In genomic region chr2:76676401-76677226, GRCm38 (mm10) we compare ENCODE assay signal across 8 mouse cellular contexts. TPM values are rescaled to one million over a fixed set of nuclear protein-coding genes. Genes with fewer than 3 reads are reported as not detected.
DNase-seq lines count a peak whose midpoint lies in the region; TF ChIP-seq lines count a peak whose summit lies in the region.

No protein-coding gene starts in this region.

- peaks cover 9% of the 10 kb centered on the region for H3K4me1 ChIP-seq in brown adipose tissue, adult 24 weeks (ENCODE audit: control insufficient read depth, insufficient read depth, insufficient read length, low read length)
- peaks cover 35% of the 10 kb centered on the region for H3K4me1 ChIP-seq in limb, embryonic 10.5 days
- H3K4me1 ChIP-seq in olfactory bulb, adult 2 months (ENCODE audit: control insufficient read depth, insufficient read depth, low read length): no peaks in the 10 kb centered on the region; the same call in 1 of the 2 replicates

- no peak for TF ChIP-seq POLR2A in olfactory bulb, adult 2 months (IDR thresholded peaks at IDR 0.05; ENCODE audit: insufficient read depth, low read depth, low read length)

- WGBS in limb, embryonic 10.5 days: 66% methylated on average over 13 of the region's 13 CpGs
- whole genome bisulfite sequencing in olfactory bulb, adult 2 months: 27% methylated on average over 13 of the region's 13 CpGs

- peak overlapping the region; percentile 84 for H3K4me3 ChIP-seq in left cerebral cortex, adult 2 months
- H3K4me3 ChIP-seq in brown adipose tissue, adult 24 weeks (ENCODE audit: insufficient read depth, low read depth, low read length): peak overlapping the region; percentile 42
- peak overlapping the region; percentile 88 for H3K4me3 ChIP-seq in limb, embryonic 10.5 days
- H3K4me3 ChIP-seq in olfactory bulb, adult 2 months (ENCODE audit: insufficient read depth, low read depth, low read length): peak overlapping the region; percentile 22

- no peak for DNase-seq in left cerebral cortex, adult 2 months (ENCODE audit: extremely low spot score in 1 of 2, low spot score in 2 of 2)
- no peak for DNase-seq in left cerebral cortex, adult 11 months (ENCODE audit: low spot score)
- no peak for DNase-seq in limb, embryonic 10.5 days (ENCODE audit: low spot score)
- DNase-seq in ovary, postnatal 36 days (ENCODE audit: low spot score): no peak
- no peak for DNase-seq in cerebellum, postnatal 4 days (ENCODE audit: low spot score in 2 of 2)
- no peak for DNase-seq in gastrocnemius, postnatal 10 days

- H3K9me3 ChIP-seq in limb, embryonic 10.5 days (replicated peaks): no peaks in the 10 kb centered on the region

- intact Hi-C loops in left cerebral cortex, adult 2 months (cut with DNase I): no loop called here

- H3K36me3 ChIP-seq in limb, embryonic 10.5 days: peaks cover 35% of the 10 kb centered on the region

- no peaks in the 10 kb centered on the region for H3K27me3 ChIP-seq in limb, embryonic 10.5 days (ENCODE audit: low read depth, poor library complexity, severe bottlenecking)

- no peak overlapping the region for H3K27ac ChIP-seq in left cerebral cortex, adult 2 months
- H3K27ac ChIP-seq in brown adipose tissue, adult 24 weeks (replicated peaks; ENCODE audit: low read depth, low read length): no peak overlapping the region
- peak overlapping the region; percentile 91; the same call in 1 of the 2 replicates for H3K27ac ChIP-seq in limb, embryonic 10.5 days
- no peak overlapping the region for H3K27ac ChIP-seq in olfactory bulb, adult 2 months (ENCODE audit: insufficient read depth, low read depth, low read length)

- TF ChIP-seq CTCF in left cerebral cortex, adult 2 months (IDR thresholded peaks at IDR 0.05): no peak
- no peak for TF ChIP-seq CTCF in olfactory bulb, adult 2 months (IDR thresholded peaks at IDR 0.05; ENCODE audit: insufficient read depth, low read depth, low read length)

RNA-seq across cellular contexts. Expression of gene Plekha3, which starts 1.5 kb away (rescaled TPM):
- 10 to 100 TPM; 40.5 to 41.4 TPM for total RNA-seq in left cerebral cortex, adult 2 months (2021)
- polyA plus RNA-seq in brown adipose tissue, adult 24 weeks (2012; ENCODE audit: insufficient read depth, insufficient read length, missing spikeins): 20.2 and 24.4 TPM in 2 replicates
- polyA plus RNA-seq in limb, embryonic 10.5 days (2016; fragmentation: Nextera tagmentation; extraction: Ambion mirVana): 12.4 and 12.6 TPM in 2 replicates
- not detected in 2 replicates for polyA plus RNA-seq in olfactory bulb, adult 2 months (2012; ENCODE audit: insufficient read depth, insufficient read length, low replicate concordance, missing spikeins)
- total RNA-seq in gastrocnemius, postnatal 10 days (2021): 1 to 10 TPM; 7.2 to 8.4 TPM

RNA-seq across cellular contexts. Expression of gene Fkbp7, which starts 3.7 kb away (rescaled TPM):
- 1 to 10 TPM; 4.9 to 7.1 TPM for total RNA-seq in left cerebral cortex, adult 2 months (2021)
- 69.7 and 69.9 TPM in 2 replicates for polyA plus RNA-seq in brown adipose tissue, adult 24 weeks (2012; ENCODE audit: insufficient read depth, insufficient read length, missing spikeins)
- 22.0 and 31.4 TPM in 2 replicates for polyA plus RNA-seq in limb, embryonic 10.5 days (2016; fragmentation: Nextera tagmentation; extraction: Ambion mirVana)
- polyA plus RNA-seq in olfactory bulb, adult 2 months (2012; ENCODE audit: insufficient read depth, insufficient read length, low replicate concordance, missing spikeins): not detected in 2 replicates
- 10 to 100 TPM; 26.9 to 40.5 TPM for total RNA-seq in gastrocnemius, postnatal 10 days (2021)

RNA-seq across cellular contexts. Expression of gene Pjvk, which starts 28.3 kb away (rescaled TPM):
- total RNA-seq in left cerebral cortex, adult 2 months (2021): not detected
- polyA plus RNA-seq in brown adipose tissue, adult 24 weeks (2012; ENCODE audit: insufficient read depth, insufficient read length, missing spikeins): not detected in 2 replicates
- polyA plus RNA-seq in limb, embryonic 10.5 days (2016; fragmentation: Nextera tagmentation; extraction: Ambion mirVana): 0.65 and 1.0 TPM in 2 replicates
- not detected in 2 replicates for polyA plus RNA-seq in olfactory bulb, adult 2 months (2012; ENCODE audit: insufficient read depth, insufficient read length, low replicate concordance, missing spikeins)
- not detected for total RNA-seq in gastrocnemius, postnatal 10 days (2021)

RNA-seq across cellular contexts. Expression of gene Prkra, which starts 28.8 kb away (rescaled TPM):
- total RNA-seq in left cerebral cortex, adult 2 months (2021): 10 to 100 TPM; 15.2 to 17.0 TPM
- polyA plus RNA-seq in brown adipose tissue, adult 24 weeks (2012; ENCODE audit: insufficient read depth, insufficient read length, missing spikeins): 22.6 and 23.4 TPM in 2 replicates
- polyA plus RNA-seq in limb, embryonic 10.5 days (2016; fragmentation: Nextera tagmentation; extraction: Ambion mirVana): 76.4 and 91.0 TPM in 2 replicates
- not detected in 2 replicates for polyA plus RNA-seq in olfactory bulb, adult 2 months (2012; ENCODE audit: insufficient read depth, insufficient read length, low replicate concordance, missing spikeins)
- 10 to 100 TPM; 10.3 to 13.4 TPM for total RNA-seq in gastrocnemius, postnatal 10 days (2021)

Comparison
In these comparisons a context has a peak if more than half of its experiments do, and no peak if none do; other contexts are left out.
1. H3K4me3 ChIP-seq: peak in every context shown above with its lines; median percentile 88 in limb, embryonic 10.5 days; 84 in left cerebral cortex, adult 2 months; 42 in brown adipose tissue, adult 24 weeks; 22 in olfactory bulb, adult 2 months.
2. RNA of gene Plekha3, which starts 1.5 kb away (polyA plus RNA-seq): 20.2 to 24.4 TPM in brown adipose tissue, adult 24 weeks and 12.4 to 12.6 TPM in limb, embryonic 10.5 days; not detected in olfactory bulb, adult 2 months; every median in the first group is over 10 times any median in the second.
3. RNA of gene Fkbp7, which starts 3.7 kb away (polyA plus RNA-seq): 69.7 to 69.9 TPM in brown adipose tissue, adult 24 weeks and 22.0 to 31.4 TPM in limb, embryonic 10.5 days; not detected in olfactory bulb, adult 2 months; every median in the first group is over 10 times any median in the second.